Mouse (Mus musculus) splenic B cell, adult 2 months (primary cell): Measurements from ENCODE around the gene Bad.
"Not testable (repeated sequence)": the region's sequence is repeated elsewhere in the genome, so short reads cannot be mapped to it uniquely, and the experiment has no call there.

ENCODE experiments used
- DNase-seq: peaks from one replicate; pipeline ENCODE4 v3.0.0-alpha.2; 2011; ENCODE audit warnings: low read depth, low spot score
- H3K27me3 ChIP-seq: 2 replicates; pipeline ENCODE4 v1.6.1; 2012; ENCODE audit warnings: mild to moderate bottlenecking, low read length, moderate library complexity, mixed read lengths; ENCODE audit not compliant: control insufficient read depth, poor library complexity, insufficient read depth, severe bottlenecking
- H3K36me3 ChIP-seq: 2 replicates; pipeline ENCODE4 v1.6.1; 2012; ENCODE audit warnings: mild to moderate bottlenecking, low read length, moderate library complexity, mixed read lengths; ENCODE audit not compliant: control insufficient read depth, poor library complexity, insufficient read depth, severe bottlenecking

Bad gene

GRCm38 (mm10) chr19:6989251-6989650, 47.6 kb downstream of the Bad start:
- Histone ChIP-seq H3K36me3 (no peaks in the 10 kb centered on the region; the same call in 1 of the 2 replicates), H3K27me3 (no peaks in the 10 kb centered on the region)
- DNase-seq, result no peak

GRCm38 (mm10) chr19:6990712-6991111, 49.1 kb downstream of the Bad start:
- no peaks in the 10 kb centered on the region for H3K36me3 ChIP-seq
- no peak for DNase-seq
- H3K27me3 ChIP-seq, result no peaks in the 10 kb centered on the region

- not testable (repeated sequence) for H3K36me3 ChIP-seq, H3K27me3 ChIP-seq, DNase-seq
Measured at GRCm38 (mm10) chr19:6991166-6991565, 49.5 kb downstream of the Bad start.

- peak; percentile 98 for DNase-seq
- no peaks in the 10 kb centered on the region for H3K27me3 ChIP-seq
- no peaks in the 10 kb centered on the region for H3K36me3 ChIP-seq
Measured at GRCm38 (mm10) chr19:6992011-6992858, 50.6 kb downstream of the Bad start, which contains the start of gene Dnajc4. TSS of gene Dnajc4 (minus strand) at chr19:6992572.

GRCm38 (mm10) chr19:6993011-6993770, 51.5 kb downstream of the Bad start:
- H3K36me3 ChIP-seq, result no peaks in the 10 kb centered on the region
- H3K27me3 ChIP-seq, result no peaks in the 10 kb centered on the region
- peak; percentile 31 for DNase-seq

GRCm38 (mm10) chr19:6994002-6994401, 52.3 kb downstream of the Bad start:
- no peaks in the 10 kb centered on the region; the same call in 1 of the 2 replicates for H3K36me3 ChIP-seq
- DNase-seq, result no peak
- H3K27me3 ChIP-seq, result no peaks in the 10 kb centered on the region

GRCm38 (mm10) chr19:6994489-6994888, 52.8 kb downstream of the Bad start:
- no peaks in the 10 kb centered on the region for H3K27me3 ChIP-seq
- H3K36me3 ChIP-seq, result peaks cover 4% of the 10 kb centered on the region
- no peak for DNase-seq

GRCm38 (mm10) chr19:6995255-6995991, 53.8 kb downstream of the Bad start:
- Histone ChIP-seq H3K27me3 (no peaks in the 10 kb centered on the region), H3K36me3 (peaks cover 7% of the 10 kb centered on the region)
- DNase-seq, result no peak

GRCm38 (mm10) chr19:6996006-6996405, 54.3 kb downstream of the Bad start, which contains the start of the genes Nudt22 and Trpt1:
TSS of gene Nudt22 (minus strand) at chr19:6996117.
TSS of gene Trpt1 (plus strand) at chr19:6996131.
- Histone ChIP-seq H3K36me3 (peaks cover 7% of the 10 kb centered on the region), H3K27me3 (no peaks in the 10 kb centered on the region)
- peak; percentile 61 for DNase-seq

- peaks cover 10% of the 10 kb centered on the region for H3K36me3 ChIP-seq
- H3K27me3 ChIP-seq, result no peaks in the 10 kb centered on the region
- no peak for DNase-seq
Measured at GRCm38 (mm10) chr19:6997721-6998290, 56.1 kb downstream of the Bad start.

GRCm38 (mm10) chr19:6999360-7000063, 57.9 kb downstream of the Bad start:
- no peaks in the 10 kb centered on the region for H3K27me3 ChIP-seq
- no peak for DNase-seq
- H3K36me3 ChIP-seq, result peaks cover 11% of the 10 kb centered on the region
